Mouse (Mus musculus): ENCODE results near the gene Ldha.
A peak's percentile ranks its signal among the peaks of the same experiment; 100 is the strongest.
"Not testable (repeated sequence)": the region's sequence is repeated elsewhere in the genome, so short reads cannot be mapped to it uniquely, and the experiment has no call there.

Ldha gene

DNA sequence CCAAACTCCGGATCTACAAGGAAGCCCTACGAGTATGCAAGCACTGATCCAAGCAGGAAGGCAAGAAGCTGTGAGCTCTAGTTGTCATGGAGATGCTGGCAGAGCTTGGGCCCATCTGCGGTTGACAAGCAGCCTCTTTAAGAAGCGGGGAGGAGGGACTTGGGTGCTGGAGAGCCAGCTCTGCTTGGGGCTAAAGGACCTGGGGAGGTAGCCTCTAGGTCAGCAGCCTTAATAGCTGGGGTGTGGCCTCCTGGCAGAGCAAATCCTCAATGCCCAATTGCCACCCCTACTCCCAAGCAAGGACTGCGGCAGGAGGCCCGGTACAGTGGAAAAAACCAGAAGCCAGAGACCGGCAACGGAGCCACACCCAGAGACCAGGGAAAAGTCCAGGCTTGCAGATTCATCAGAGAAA lies 2.4 kb upstream of the Ldha start:
- DNase-seq, result no peak

DNA sequence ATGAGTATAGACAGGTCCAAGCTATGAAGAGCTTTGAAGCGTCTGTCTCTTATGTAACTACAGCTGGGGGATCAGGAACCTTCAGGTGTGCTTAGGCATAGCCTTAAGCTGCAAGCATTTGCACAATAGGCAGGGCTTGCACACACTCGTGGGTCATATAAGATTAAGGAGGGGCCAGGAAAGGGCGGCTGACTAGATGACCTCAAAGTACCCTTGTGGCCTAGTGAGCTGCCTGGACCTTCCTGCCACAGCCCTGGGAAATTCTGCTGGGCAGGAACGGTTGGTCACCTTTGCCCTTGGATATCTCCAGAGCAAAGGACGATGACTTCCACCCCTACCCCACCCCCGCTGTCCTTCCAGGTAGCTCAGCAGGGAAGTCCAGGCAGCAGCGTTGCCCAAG lies 1.8 kb upstream of the Ldha start:
- DNase-seq, result no peak

DNA sequence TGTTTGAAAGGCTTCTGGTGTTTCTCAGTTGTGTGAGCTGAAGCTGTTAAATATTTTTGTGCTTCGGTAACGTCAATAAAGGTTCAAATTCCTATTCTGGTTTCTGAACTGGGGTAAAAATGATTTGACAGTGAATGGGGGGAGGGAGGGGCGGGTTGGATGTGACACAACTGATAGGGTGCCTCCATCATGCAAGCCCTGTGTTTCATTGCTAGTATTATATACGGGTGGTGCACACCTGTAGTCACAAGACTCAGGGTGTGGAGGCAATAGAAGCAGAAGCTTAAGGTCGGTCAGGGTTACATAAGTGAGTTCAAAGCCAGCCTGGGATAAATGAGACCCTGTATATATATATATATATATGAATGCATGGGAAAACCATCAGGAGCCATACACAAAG lies 1.4 kb upstream of the Ldha start:
- DNase-seq, result no peak

DNA sequence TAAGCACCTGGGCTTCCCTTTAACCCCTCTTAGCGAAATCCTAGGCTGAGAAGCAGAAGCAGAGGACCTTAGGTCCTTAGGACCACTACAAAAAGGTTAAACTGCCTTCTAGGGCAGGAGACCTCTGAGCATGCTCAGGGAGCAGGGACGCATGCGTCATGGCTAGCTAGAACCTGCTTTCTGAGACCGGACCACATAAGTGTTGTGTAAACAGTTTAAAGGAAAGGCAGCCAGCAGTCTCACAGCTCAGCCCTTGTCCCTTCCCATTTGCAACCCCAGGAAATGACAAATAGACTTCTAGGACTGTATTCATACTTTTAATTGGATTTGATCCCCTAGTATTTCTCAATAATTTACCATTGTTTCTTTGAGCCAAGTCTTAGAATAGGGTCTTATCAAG lies 949 bp upstream of the Ldha start:
- DNase-seq, result no peak

DNA sequence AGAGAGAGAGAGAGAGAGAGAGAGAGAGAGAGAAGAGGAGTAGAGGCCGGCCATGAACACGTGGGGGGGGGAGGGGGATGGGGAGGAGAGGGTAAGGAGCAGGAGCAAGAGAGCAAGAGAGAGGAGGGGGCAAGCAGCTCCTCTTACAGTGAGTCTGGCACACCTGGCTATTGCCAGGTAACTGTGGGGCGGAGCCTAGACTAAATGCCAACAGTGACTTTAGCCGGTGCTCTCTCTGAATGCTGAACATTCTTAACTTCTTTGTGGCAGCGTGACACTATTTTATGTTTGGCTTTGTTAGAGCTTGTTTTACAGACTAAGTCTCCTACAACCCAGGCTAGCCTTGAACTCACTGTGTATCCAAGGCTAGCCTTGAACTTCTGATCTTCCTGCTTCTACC lies 1.0 kb downstream of the Ldha start:
- no peak for DNase-seq

DNA sequence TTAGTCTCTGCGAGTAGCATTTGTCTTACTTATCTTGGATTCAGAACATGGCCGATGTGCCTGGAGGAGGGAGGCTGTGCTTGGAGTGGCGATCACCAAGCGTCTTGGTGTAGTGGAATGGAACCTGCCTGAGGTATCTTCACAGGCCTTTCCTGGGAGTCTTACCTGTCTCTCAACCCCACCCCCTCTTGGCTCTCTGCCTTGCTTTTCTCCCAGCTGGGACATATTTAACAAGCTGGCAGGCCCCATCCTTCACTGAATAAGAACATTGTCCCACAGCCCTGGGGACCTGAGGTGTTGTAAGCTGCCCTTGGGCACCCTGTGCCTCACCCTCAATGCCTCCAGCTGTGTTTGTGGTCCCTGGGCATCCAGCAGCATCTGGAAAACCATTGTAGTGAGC lies 2.3 kb downstream of the Ldha start:
- DNase-seq, result no peak

DNA sequence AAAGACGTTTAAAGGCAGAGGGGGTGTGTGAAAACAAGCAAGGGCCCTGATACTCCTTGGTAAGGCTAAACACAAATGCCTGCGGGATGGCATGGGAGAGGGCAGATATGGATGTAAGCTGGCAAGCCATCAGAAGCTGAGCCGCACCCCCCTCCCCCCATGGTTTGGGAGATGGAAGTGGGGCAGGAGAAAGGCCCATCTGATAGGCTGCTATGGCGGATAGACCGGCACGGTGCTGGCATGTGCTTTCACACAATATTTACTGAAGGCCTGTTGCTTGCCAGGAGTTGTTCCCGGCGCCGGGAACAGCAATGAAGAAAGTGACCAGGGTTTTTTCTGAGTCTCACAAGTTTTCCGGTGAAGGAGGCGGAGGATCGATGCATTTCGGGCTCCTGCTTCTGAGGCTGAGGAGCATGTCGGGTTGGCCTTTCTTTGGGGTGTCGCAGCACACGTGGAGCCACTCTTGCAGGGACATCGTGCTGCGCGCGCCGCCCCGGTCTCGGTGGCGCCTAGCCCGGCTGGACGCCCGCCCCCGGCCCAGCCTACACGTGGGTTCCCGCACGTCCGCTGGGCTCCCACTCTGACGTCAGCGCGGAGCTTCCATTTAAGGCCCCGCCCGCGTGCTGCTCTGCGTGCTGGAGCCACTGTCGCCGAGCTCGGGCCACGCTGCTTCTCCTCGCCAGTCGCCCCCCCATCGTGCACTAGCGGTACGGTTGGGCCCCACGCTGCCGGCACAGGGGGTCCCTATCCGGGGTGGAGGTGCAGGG lies 4.1 kb downstream of the Ldha start:
- DNase-seq, result peak; percentile 88 to 95

DNA sequence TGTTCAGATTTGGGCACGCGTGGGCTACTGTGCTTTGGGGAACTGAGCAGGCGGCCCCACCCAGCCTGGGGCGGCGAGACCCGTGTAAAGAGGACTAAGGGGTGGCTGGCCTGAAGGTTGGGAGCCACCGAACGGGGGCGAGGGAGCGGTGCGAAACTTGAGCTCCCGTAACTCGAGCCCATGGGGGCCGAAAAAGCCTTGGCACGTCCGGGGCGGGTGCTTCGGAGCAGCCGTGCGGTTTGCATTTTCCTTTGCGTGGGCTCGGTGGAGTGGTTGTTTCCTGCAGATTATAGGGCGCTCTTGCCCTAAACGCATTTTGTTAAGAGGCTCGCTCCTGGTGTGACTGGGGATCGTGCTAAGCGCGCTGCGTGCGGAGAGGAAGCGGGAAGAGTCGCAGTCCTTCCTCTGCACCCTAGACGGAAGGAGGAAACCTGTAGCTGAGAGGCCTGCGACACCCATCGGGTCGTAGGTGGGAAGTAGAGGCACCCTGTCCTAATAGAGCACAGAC lies 4.8 kb downstream of the Ldha start:
- DNase-seq, result peak; percentile 40 to 57

DNA sequence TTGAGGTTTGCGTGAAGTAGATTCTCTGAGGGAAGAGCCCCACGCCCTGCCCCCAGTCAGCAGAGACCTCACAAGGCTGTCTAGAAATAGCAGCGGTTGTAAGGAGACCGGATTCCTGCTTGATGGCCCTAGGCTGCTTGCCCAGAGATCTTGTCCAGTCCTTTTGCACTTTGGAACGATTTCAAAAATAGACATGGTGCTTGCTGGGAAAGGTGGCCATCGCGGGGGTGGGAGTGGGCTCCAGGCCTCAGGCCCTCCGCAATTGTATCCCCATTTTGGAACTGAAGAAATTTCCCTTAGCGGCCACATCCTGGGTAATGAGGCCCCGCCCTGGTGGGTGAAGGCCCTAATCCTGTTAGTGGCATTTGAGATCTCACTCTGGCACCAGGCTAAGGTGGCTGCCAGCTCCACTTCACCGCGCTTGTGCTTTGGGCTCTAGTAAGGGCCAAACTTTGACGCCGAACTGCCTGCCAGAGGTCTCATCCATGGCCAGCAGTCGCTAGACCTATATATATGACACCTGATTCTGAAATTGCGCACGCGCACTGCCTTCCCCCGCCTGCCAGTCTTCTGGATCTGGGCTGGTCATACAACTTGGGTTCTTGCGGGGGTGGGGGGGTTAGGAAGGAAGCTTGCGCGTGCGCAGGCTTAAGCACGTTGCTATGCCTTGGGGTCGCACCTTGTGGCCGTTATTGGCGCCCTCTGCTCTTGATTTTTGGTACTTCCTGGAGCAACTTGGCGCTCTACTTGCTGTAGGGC lies 5.4 kb downstream of the Ldha start:
- peak; percentile 35 to 48 for DNase-seq

DNA sequence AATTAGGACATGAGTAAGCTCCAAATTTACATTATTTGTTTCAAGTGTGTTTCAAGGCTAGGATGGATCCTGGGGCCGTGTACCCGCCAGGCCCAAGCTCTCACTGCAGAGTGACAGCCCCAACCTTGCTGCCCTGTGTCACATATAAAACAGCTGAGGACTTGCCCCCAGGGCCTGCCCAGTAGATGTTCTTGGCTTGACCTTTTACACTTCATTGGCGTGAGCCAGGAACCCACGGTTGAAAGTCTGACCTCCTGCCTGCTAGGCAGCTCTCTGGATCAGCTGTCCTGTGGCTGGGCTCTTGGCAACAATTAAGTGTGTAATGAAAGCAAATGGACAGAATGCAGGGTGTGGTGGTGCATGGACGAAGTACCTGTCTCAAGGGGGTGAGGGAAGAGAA lies 8.0 kb downstream of the Ldha start:
- no peak for DNase-seq

DNA sequence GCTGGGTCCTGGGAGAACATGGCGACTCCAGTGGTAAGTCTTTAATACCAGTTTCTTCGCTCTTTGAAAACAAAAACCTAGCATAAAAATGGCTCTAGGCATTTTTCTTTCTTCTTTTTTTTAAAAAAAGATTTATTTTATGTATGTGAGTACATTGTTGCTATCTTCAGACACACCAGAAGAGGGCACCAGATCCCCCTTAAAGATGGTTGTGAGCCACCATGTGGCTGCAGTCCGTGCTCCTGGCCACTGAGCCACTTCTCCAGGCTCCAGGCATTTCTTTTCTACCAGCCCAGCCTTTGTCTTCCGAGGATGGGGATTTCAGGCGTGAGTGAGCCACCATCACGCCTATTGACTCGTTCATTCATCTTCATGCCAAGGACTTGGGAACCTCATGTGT lies 9.8 kb downstream of the Ldha start:
- no peak for DNase-seq

DNA sequence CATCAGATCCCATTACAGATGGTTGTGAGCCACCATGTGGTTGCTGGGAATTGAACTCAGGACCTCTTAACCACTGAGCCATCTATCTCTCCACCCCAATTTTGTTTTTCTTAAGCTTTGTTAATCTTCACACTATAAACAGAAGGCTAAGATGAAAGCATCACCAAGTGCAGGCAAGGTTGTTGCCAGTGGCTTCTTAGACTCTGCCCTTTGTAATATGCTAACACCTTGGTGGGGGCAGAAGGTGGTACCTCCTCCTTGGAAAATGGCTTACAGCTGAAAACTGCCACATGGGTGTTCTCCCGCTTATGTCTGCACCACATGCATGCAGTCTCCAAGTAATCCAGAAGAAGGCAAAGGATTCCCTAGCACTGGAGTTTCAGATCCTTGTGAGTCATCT lies 11.4 kb downstream of the Ldha start:
- DNase-seq, result no peak

DNA sequence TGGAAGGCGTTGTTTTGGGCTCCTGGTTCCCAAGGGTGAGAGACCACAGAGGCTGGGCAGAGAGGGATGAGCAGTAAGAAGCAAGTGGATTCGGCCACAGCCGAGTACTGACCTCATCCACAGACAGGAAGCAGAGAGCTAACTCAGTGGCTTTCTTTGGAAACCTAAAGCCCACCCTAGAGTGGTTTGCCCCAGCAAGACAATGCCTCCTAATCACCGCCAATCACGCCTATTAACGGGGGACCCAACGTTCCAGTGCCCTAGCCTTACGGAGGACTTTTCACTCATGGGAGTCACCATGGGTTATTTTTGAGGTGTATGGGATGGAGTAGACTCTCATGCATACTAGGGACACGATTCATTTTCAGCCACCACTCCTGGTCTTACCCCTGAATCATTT lies 12.1 kb downstream of the Ldha start:
- no peak for DNase-seq

DNA sequence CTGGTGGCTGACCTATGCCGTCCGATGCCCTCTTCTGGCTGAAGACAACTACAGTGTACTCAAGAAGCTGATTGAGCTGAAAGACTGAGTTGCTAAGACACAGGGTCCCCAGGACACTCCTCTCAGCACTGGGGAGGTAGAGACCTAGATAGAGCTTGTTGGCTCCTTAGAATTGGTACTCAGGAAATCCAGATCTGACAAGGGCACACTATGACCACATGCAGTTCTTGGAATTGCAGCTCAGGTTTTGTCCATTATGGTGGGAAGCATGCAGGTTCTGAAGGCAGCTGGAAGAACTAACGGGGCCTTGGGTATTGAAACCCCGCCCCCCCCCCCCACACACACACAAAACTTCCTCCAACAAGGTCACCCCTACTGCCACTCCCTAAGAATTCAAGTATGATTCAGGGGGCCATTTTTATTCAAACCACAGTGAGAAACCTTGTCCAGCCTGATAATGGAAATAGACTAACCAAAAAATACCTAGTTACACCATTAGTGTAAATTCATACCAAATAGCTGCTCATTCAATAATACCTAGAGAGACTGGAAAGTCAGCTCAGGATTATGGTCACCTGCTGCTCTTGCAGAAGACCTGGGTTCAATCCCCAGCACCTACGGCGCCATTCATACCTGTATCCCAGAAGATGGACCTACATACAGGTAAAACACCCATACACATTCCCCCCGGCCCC lies 14.7 kb downstream of the Ldha start:
- no peak for DNase-seq

DNA sequence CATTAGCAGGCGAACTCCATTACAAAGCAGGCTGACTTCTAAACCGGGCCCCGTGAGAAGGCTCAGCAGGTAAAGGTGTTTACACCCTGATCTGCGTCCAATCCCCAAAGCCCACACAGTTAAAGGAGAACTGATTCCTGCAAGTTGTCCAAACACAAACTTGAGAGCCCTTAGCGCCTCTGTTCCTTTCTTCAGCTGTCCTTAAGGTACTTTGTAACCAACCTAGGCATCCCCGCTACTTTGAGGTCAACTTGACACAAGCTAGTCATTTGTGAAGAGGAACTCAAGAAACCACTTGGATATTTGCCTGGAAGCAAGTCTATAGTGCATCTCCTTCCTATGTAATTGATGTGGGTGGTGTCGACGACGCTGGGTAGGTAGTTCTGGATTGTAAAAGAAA lies 16.2 kb downstream of the Ldha start:
- no peak for DNase-seq

DNA sequence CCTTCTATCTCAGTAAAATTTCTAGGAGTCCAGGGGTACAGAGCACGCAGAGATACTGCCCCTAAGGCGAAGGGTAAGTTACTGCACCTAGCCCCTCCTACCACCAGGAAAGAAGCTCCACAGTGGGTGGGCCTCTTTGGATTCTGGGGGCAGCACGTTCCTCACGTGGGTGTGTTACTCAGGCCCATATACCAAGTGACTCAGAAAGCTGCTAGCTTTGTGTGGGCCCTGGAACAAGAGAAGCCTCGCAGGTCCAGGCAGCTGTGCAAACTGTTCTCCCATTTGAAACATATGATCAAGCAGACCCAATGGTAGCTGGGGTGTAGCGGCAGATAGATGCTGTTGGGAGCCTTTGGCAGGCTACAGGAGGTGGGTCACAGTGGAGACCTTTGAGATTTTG lies 17.8 kb downstream of the Ldha start:
- no peak for DNase-seq

DNA sequence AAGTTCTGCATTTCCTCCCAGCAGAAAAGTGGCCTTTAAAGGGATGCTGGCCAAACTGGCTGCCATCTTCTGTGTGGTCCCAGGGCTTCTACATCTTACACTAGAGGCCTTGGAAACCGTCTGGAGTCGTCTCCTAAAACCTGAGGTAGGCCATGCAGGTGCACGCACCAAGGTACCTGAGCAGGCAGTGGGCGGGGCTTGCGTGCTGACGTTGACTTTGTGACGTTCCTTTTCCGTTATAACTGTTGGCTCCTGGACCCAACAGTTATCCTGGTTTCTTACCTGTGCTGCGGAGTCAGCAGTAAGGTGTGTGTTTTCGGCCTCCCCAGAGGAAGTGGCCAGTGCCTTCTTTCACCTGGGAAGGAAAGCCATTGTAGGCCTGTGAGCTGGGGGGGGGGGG lies 19.7 kb downstream of the Ldha start, which contains the start of gene Ldhc:
Gene Ldhc (plus strand): TSS at position 208 of the 400 bp plus-strand sequence.
- DNase-seq, result no peak

DNA sequence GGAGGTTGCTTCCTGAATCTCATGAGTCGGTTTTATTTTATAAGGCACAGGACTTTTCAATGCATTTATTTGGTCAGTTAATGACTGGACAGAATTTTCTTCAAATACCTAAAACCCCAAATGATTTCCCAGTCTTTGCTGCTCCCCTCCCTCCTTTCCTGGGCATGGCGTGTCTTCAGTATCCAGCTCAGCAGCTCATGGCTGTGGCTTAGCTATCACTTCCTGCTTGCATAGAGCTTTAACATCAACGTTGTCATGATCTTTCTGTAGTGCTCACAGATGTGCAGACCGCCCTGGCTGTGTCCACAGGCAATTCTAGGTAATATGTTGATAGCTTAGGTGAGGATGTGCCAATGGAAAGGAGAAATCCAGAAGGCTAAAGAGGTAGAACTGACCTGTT lies 30.7 kb downstream of the Ldha start:
- DNase-seq, result no peak

DNA sequence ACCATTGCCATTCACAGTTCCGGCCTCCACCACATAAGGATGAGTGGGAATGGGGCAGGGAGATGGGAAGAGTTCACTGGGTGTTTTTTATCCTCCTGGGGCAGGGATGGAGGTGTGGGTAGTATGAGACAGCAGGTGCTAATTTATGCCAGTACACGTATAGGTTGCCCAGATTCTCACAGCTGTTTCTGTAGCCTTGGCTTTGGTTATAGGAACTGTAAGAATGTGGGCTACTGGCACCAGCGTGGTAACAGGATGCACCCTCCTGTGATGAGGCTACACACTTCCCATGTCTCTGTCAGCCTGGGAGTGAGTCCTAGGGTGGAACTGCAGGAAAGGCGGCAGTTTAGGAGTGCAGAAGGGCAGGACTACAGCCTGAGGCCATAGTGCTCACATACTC lies 35.6 kb downstream of the Ldha start:
- no peak for DNase-seq

DNA sequence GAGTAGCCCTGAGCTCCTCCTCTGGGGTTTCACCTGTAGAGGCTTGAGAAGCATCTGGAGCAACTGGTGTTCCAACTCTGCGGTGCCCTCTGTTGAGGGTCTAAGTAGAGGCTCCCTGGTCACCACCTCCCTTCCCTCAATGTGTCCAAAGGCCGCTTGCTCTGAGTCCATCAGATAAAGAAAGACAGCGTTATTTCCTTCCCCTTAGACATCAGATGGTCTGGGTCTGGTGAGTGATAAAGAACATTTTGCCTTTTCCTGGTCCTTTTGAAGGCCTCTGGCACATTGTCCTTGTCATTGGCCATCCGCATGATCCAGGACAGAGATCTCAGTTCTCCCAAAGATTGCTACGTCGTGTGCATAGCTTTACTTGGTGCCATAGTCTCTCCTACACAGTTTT lies 36.0 kb downstream of the Ldha start:
- no peak for DNase-seq

DNA sequence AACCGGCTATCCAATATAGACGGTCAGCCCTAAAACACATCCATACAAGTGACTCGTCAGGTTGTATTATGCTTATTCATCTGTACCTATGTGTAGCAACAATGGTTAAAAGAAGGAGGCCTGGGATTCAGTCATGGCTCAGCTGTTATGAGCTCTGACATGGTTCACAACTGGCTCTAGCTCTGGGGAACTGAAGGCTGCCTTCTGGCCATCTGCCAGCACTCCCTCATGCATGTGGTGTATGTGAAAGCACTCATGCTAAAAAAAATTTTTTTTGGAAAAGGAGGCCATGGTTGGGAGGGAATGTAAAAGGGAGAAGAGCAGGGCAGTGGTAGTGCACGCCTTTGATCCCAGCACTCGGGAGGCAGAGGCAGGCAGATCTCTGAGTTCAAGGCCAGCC lies 38.6 kb downstream of the Ldha start:
- no peak for DNase-seq

DNA sequence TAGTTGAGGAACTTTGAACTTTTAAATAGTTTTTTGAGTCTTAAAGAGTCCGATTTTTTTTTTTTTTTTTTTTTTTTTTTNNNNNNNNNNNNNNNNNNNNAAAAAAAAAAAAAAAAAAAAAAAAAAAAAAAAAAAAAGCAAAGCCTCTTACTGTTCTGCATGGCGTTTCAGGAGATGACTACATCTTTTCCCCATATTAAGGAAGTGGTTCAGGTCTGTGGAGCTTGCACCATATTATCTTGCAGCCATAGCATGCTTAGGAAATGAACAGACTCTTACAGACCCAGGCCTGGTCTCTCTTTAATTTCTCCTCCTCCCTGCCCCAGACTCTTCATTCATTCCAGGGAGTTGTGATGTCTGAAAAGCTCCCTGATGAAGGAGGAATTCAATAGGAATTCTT lies 39.7 kb downstream of the Ldha start:
- DNase-seq, result no peak

DNA sequence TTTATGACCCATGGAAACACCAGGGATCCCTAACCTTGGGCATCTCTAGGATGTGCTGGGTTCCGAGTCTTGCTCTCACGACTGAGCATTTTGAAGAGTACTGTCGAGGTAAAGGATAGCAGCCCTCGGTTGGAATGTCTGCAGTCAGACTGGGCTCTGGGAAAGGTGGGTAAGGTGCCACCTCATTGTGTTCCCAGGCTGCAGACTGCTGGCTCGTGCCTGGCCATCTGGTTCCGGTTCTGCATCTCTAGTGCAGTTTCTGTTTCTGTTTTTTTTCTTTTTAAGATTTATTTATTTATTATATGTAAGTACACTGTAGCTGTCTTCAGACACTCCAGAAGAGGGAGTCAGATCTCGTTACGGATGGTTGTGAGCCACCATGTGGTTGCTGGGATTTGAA lies 40.7 kb downstream of the Ldha start:
- not testable (repeated sequence) for DNase-seq

DNA sequence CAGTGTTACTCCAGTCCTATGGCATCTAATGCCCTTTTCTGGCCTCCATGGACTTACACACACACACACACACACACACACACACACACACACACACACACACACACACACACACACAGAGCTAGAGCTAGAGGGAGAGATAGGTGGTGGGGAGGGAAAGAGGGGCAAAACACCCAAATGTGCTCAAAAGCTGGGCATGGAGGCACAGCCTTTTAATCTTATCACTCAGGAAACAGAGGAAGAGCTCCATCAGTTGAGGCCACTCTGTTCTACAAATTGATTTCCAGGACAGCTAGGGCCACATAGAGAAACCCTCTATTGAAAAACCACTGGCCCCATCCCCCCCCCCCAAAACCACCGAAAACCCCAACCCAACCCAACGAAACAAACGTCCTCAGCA lies 42.0 kb downstream of the Ldha start:
- DNase-seq, result no peak
